Mouse (Mus musculus) gastrocnemius, adult 2 months (tissue): ENCODE data around the gene Otogl. TPM values are rescaled to one million over a fixed set of nuclear protein-coding genes. Genes with fewer than 3 reads are reported as not detected.

Experiments used
- DNase-seq: peaks from one replicate; pipeline ENCODE4 v3.0.0; 2022
- H3K27ac ChIP-seq: fragments of 200-600 bp; 2 replicates; pipeline ENCODE4 v1.8.1; 2022; ENCODE audit warnings: mild to moderate bottlenecking
- H3K4me3 ChIP-seq: fragments of 200-600 bp; 2 replicates; pipeline ENCODE4 v1.8.1; 2022; ENCODE audit warnings: mild to moderate bottlenecking, moderate library complexity
- CTCF ChIP-seq: fragments of 200-600 bp; IDR thresholded peaks from 2 replicates; pipeline ENCODE4 v1.8.1; 2022; ENCODE audit warnings: antibody characterized with exemption, mild to moderate bottlenecking, moderate library complexity
- intact Hi-C: fragments of 180-260 bp; cut with DNase I; formaldehyde crosslinking; loops from one replicate; pipeline ENCODE4 v1.15.1; 2025
- total RNA-seq, 2 experiments: library from RNA; stranded (reverse); gene quantifications; 2 replicates each; pipeline ENCODE4 v1.2.3; 2021

The Otogl gene
- total RNA-seq, 2 experiments from 2014 or later, result 0.05 to 0.06 TPM

- no peak for DNase-seq
- no peak for TF ChIP-seq CTCF
- peak overlapping the region; percentile 35 for H3K27ac ChIP-seq
- H3K4me3 ChIP-seq, result no peak overlapping the region
- intact Hi-C loops, result no loop called here
Observed at GRCm38 (mm10) chr10:107901204-107901879, 10.6 kb downstream of the Otogl start.

- TF ChIP-seq CTCF, result no peak
- intact Hi-C loops, result no loop called here
- Histone ChIP-seq H3K27ac (no peak overlapping the region), H3K4me3 (no peak overlapping the region)
- no peak for DNase-seq
Observed at GRCm38 (mm10) chr10:107899946-107900345, 12.0 kb downstream of the Otogl start.

GRCm38 (mm10) chr10:107896158-107896557 is 15.8 kb downstream of the Otogl start:
- TF ChIP-seq CTCF, result no peak
- Histone ChIP-seq H3K27ac (no peak overlapping the region), H3K4me3 (no peak overlapping the region)
- DNase-seq, result no peak
- intact Hi-C loops, result no loop called here

- DNase-seq, result no peak
- no peak overlapping the region for H3K4me3 ChIP-seq
- no peak for TF ChIP-seq CTCF
- no peak overlapping the region for H3K27ac ChIP-seq
- intact Hi-C loops, result no loop called here
Observed at GRCm38 (mm10) chr10:107894663-107895581, 17.0 kb downstream of the Otogl start.

- TF ChIP-seq CTCF, result no peak
- DNase-seq, result no peak
- Histone ChIP-seq H3K4me3 (no peak overlapping the region), H3K27ac (no peak overlapping the region)
- intact Hi-C loops, result no loop called here
Observed at GRCm38 (mm10) chr10:107890400-107890799, 21.5 kb downstream of the Otogl start.

- TF ChIP-seq CTCF, result no peak
- H3K4me3 ChIP-seq, result no peak overlapping the region
- no peak overlapping the region for H3K27ac ChIP-seq
- intact Hi-C loops, result no loop called here
- DNase-seq, result no peak
Observed at GRCm38 (mm10) chr10:107872542-107872941, 39.4 kb downstream of the Otogl start.

- TF ChIP-seq CTCF, result no peak
- intact Hi-C loops, result no loop called here
- no peak for DNase-seq
- Histone ChIP-seq H3K4me3 (no peak overlapping the region), H3K27ac (no peak overlapping the region)
Observed at GRCm38 (mm10) chr10:107872109-107872508, 39.8 kb downstream of the Otogl start.

- intact Hi-C loops, result no loop called here
- DNase-seq, result no peak
- no peak overlapping the region for H3K27ac ChIP-seq
- no peak overlapping the region for H3K4me3 ChIP-seq
- no peak for TF ChIP-seq CTCF
Observed at GRCm38 (mm10) chr10:107870540-107870939, 41.4 kb downstream of the Otogl start.

- no peak for TF ChIP-seq CTCF
- no peak for DNase-seq
- Histone ChIP-seq H3K27ac (no peak overlapping the region), H3K4me3 (no peak overlapping the region)
- intact Hi-C loops, result no loop called here
Observed at GRCm38 (mm10) chr10:107868904-107869303, 43.0 kb downstream of the Otogl start.

- DNase-seq, result no peak
- intact Hi-C loops, result no loop called here
- Histone ChIP-seq H3K27ac (no peak overlapping the region), H3K4me3 (no peak overlapping the region)
- TF ChIP-seq CTCF, result no peak
Observed at GRCm38 (mm10) chr10:107867414-107867813, 44.5 kb downstream of the Otogl start.

GRCm38 (mm10) chr10:107860235-107860917 is 51.6 kb downstream of the Otogl start:
- no peak for TF ChIP-seq CTCF
- Histone ChIP-seq H3K4me3 (no peak overlapping the region), H3K27ac (no peak overlapping the region)
- intact Hi-C loops, result no loop called here
- DNase-seq, result peak; percentile 21

- no peak overlapping the region for H3K4me3 ChIP-seq
- no peak overlapping the region for H3K27ac ChIP-seq
- no peak for DNase-seq
- TF ChIP-seq CTCF, result no peak
- intact Hi-C loops, result loop anchor here (5.0 to 10.0 kb wide), 3 partner anchors 63 to 576 kb away; no protein-coding TSS in a partner anchor
Observed at GRCm38 (mm10) chr10:107859220-107859619, 52.7 kb downstream of the Otogl start.

GRCm38 (mm10) chr10:107858684-107859083 is 53.2 kb downstream of the Otogl start:
- intact Hi-C loops, result loop anchor here (5.0 to 10.0 kb wide), 3 partner anchors 64 to 576 kb away; no protein-coding TSS in a partner anchor
- TF ChIP-seq CTCF, result peak; percentile 84
- Histone ChIP-seq H3K27ac (no peak overlapping the region), H3K4me3 (no peak overlapping the region)
- DNase-seq, result peak; percentile 17
